Mouse (Mus musculus): ENCODE data around the gene Eif2b3. TPM values are rescaled to one million over a fixed set of nuclear protein-coding genes. Genes with fewer than 3 reads are reported as not detected.
A peak's percentile ranks its signal among the peaks of the same experiment; 100 is the strongest.

Gene Eif2b3
- polyA plus RNA-seq, 1 experiment, result 36.3 TPM

DNA sequence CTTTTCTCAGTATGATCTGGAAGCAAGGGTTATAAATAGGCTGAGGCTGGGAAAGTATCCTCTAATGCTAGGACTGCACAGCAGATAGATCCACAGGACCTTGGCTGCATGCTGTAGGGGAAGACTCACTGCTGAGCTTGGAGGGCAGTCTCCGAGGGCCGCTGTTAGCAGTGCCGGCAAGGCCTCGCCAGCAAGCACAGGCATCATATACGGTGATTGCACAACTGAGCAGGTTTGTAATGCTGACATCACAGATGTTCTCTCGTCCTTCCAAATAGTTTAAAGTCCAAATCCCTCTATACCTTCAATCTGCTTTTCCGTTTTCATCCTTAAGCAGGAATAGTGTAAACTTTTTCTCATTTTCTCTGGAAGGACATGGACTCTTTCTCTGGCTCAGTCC, 48.8 kb downstream of the Eif2b3 start:
- H3K27me3 ChIP-seq (ENCODE audit: control insufficient read depth, insufficient read depth, insufficient read length), result no peaks in the 10 kb centered on the region
- H3K79me2 ChIP-seq (ENCODE audit: control insufficient read depth, insufficient read depth), result no peaks in the 10 kb centered on the region
- peaks cover 48% of the 10 kb centered on the region for H3K36me3 ChIP-seq (ENCODE audit: control insufficient read depth, insufficient read depth)
- no peak overlapping the region for H3K4me2 ChIP-seq (ENCODE audit: low read depth)
- H3ac ChIP-seq (ENCODE audit: control insufficient read depth, insufficient read length), result no peak overlapping the region
- TF ChIP-seq USF1 (IDR thresholded peaks at IDR 0.05; ENCODE audit: low read depth) (no peak), CEBPB (IDR thresholded peaks at IDR 0.05; ENCODE audit: insufficient read depth, poor library complexity, severe bottlenecking) (no peak), MYOD1 (IDR thresholded peaks at IDR 0.05; ENCODE audit: control insufficient read depth in 1 of 3, insufficient read length in 2 of 3, low read depth in 2 of 3) (no peak), TCF3 (IDR thresholded peaks at IDR 0.05; ENCODE audit: insufficient read length, low read depth) (no peak), MYOG (IDR thresholded peaks at IDR 0.05; ENCODE audit: control insufficient read depth in 1 of 3, insufficient read depth in 1 of 3, insufficient read length in 2 of 3, low read depth in 2 of 3) (no peak)
- H3K4me3 ChIP-seq, result no peak overlapping the region

DNA sequence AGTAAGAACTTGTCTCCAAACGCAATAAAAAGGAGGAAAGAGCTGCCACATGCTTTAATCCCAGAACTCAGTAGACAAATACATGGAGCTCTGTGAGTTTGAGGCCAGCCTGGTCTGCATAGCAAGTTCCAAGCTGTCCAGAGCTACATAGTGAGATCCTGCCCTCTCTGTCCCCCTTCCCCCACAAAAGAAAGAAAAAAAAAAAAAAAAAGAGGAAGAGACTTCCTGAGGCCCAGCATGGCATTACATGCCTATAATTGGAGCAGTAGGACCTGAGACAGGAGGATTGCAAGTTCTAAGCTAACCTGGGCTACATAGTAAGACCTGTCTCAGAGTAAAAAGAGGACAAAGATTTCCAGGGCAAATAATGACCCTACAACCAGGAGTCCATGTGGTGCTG, 50.4 kb downstream of the Eif2b3 start:
- Histone ChIP-seq H3ac (ENCODE audit: control insufficient read depth, insufficient read length) (no peak overlapping the region), H3K27me3 (ENCODE audit: control insufficient read depth, insufficient read depth, insufficient read length) (no peaks in the 10 kb centered on the region), H3K79me2 (ENCODE audit: control insufficient read depth, insufficient read depth) (no peaks in the 10 kb centered on the region), H3K36me3 (ENCODE audit: control insufficient read depth, insufficient read depth) (peaks cover 51% of the 10 kb centered on the region), H3K4me3 (no peak overlapping the region), H3K4me2 (ENCODE audit: low read depth) (no peak overlapping the region)
- no peak for TF ChIP-seq POLR2AphosphoS2 (IDR thresholded peaks at IDR 0.05; ENCODE audit: insufficient read length, low read depth)
- no peak for TF ChIP-seq CEBPB (IDR thresholded peaks at IDR 0.05; ENCODE audit: insufficient read depth, poor library complexity, severe bottlenecking)
- TF ChIP-seq POLR2A (IDR thresholded peaks at IDR 0.05; ENCODE audit: insufficient read length, low read depth), result no peak
- TF ChIP-seq TCF12 (IDR thresholded peaks at IDR 0.05; ENCODE audit: insufficient read depth, poor library complexity, severe bottlenecking), result no peak
- TF ChIP-seq USF1 (IDR thresholded peaks at IDR 0.05; ENCODE audit: low read depth), result no peak
- no peak for TF ChIP-seq REST (IDR thresholded peaks at IDR 0.05; ENCODE audit: insufficient read depth, insufficient read length)
- no peak for TF ChIP-seq MYOD1 (IDR thresholded peaks at IDR 0.05; ENCODE audit: control insufficient read depth in 1 of 3, insufficient read length in 2 of 3, low read depth in 2 of 3)
- no peak for TF ChIP-seq TCF3 (IDR thresholded peaks at IDR 0.05; ENCODE audit: insufficient read length, low read depth)
- TF ChIP-seq E2F4 (IDR thresholded peaks at IDR 0.05; ENCODE audit: insufficient read depth), result no peak
- TF ChIP-seq MAX (IDR thresholded peaks at IDR 0.05; ENCODE audit: low read depth), result no peak
- no peak for TF ChIP-seq MYOG (IDR thresholded peaks at IDR 0.05; ENCODE audit: control insufficient read depth in 1 of 3, insufficient read depth in 1 of 3, insufficient read length in 2 of 3, low read depth in 2 of 3)
- TF ChIP-seq SRF (IDR thresholded peaks at IDR 0.05; ENCODE audit: control insufficient read depth, insufficient read length, low read depth), result no peak

DNA sequence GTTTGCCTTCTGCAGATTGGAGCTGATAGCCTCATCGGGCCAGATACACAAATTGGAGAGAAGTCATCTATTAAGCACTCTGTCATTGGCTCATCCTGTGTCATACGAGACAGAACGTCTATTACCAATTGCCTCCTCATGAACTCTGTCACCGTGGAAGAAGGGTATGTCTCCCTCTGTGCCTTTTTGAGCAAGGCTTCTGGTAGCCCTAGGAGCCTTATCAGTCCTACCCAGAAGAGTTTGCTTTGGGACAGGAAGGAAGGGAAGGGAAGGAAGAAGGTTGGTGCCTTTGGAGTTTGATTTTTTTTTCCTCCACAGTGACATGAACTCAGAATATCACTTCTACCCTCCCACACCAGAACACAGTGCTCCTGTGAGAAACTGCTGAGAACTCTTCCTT, 51.4 kb downstream of the Eif2b3 start:
- H3K79me2 ChIP-seq (ENCODE audit: control insufficient read depth, insufficient read depth), result no peaks in the 10 kb centered on the region
- TF ChIP-seq SRF (IDR thresholded peaks at IDR 0.05; ENCODE audit: control insufficient read depth, insufficient read length, low read depth), result no peak
- TF ChIP-seq MYOG (IDR thresholded peaks at IDR 0.05; ENCODE audit: control insufficient read depth in 1 of 3, insufficient read depth in 1 of 3, insufficient read length in 2 of 3, low read depth in 2 of 3), result no peak
- no peak for TF ChIP-seq TCF12 (IDR thresholded peaks at IDR 0.05; ENCODE audit: insufficient read depth, poor library complexity, severe bottlenecking)
- no peak for TF ChIP-seq REST (IDR thresholded peaks at IDR 0.05; ENCODE audit: insufficient read depth, insufficient read length)
- TF ChIP-seq USF1 (IDR thresholded peaks at IDR 0.05; ENCODE audit: low read depth), result no peak
- TF ChIP-seq TCF3 (IDR thresholded peaks at IDR 0.05; ENCODE audit: insufficient read length, low read depth), result no peak
- TF ChIP-seq POLR2A (IDR thresholded peaks at IDR 0.05; ENCODE audit: insufficient read length, low read depth), result no peak
- no peak overlapping the region for H3K4me2 ChIP-seq (ENCODE audit: low read depth)
- H3K27me3 ChIP-seq (ENCODE audit: control insufficient read depth, insufficient read depth, insufficient read length), result no peaks in the 10 kb centered on the region
- peaks cover 47% of the 10 kb centered on the region for H3K36me3 ChIP-seq (ENCODE audit: control insufficient read depth, insufficient read depth)
- no peak overlapping the region for H3ac ChIP-seq (ENCODE audit: control insufficient read depth, insufficient read length)
- H3K4me3 ChIP-seq, result no peak overlapping the region

DNA sequence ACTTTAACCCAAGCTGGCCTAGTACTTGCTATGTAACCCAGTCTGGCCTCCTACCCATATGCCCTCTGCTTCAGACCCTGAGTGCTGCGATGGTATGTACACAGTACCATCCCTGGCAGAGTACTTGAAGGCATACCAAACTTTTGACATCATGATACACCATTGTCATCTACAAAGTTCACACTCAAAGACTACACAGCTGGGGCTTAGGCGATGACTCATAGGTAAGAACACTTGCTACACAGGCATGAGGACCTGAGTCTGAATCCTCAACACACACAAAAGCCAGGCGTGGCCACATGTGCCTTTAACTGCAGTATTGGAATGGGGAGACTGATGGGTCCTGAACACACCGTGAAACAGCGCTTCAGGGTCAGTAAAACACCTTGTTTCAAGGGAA, 52.0 kb downstream of the Eif2b3 start:
- Histone ChIP-seq H3ac (ENCODE audit: control insufficient read depth, insufficient read length) (no peak overlapping the region), H3K4me3 (no peak overlapping the region), H3K4me2 (ENCODE audit: low read depth) (no peak overlapping the region), H3K36me3 (ENCODE audit: control insufficient read depth, insufficient read depth) (peaks cover 47% of the 10 kb centered on the region), H3K79me2 (ENCODE audit: control insufficient read depth, insufficient read depth) (no peaks in the 10 kb centered on the region), H3K27me3 (ENCODE audit: control insufficient read depth, insufficient read depth, insufficient read length) (no peaks in the 10 kb centered on the region)
- TF ChIP-seq CEBPB (IDR thresholded peaks at IDR 0.05; ENCODE audit: insufficient read depth, poor library complexity, severe bottlenecking), result no peak
- TF ChIP-seq MYOD1 (IDR thresholded peaks at IDR 0.05; ENCODE audit: control insufficient read depth in 1 of 3, insufficient read length in 2 of 3, low read depth in 2 of 3), result peak in 2 of 3 experiments; percentile 12 to 40

- no peak for TF ChIP-seq POLR2AphosphoS2 (IDR thresholded peaks at IDR 0.05; ENCODE audit: insufficient read length, low read depth)
- TF ChIP-seq MAX (IDR thresholded peaks at IDR 0.05; ENCODE audit: low read depth), result no peak
- Histone ChIP-seq H3K27me3 (ENCODE audit: control insufficient read depth, insufficient read depth, insufficient read length) (no peaks in the 10 kb centered on the region), H3K79me2 (ENCODE audit: control insufficient read depth, insufficient read depth) (no peaks in the 10 kb centered on the region), H3ac (ENCODE audit: control insufficient read depth, insufficient read length) (no peak overlapping the region), H3K36me3 (ENCODE audit: control insufficient read depth, insufficient read depth) (peaks cover 19% of the 10 kb centered on the region), H3K4me3 (no peak overlapping the region), H3K4me2 (ENCODE audit: low read depth) (no peak overlapping the region)
Observed at GRCm38 (mm10) chr4:117087948-117088640, 68.9 kb downstream of the Eif2b3 start.
